8 mouse cellular contexts compared by ENCODE assay signal in the genomic region with DNA sequence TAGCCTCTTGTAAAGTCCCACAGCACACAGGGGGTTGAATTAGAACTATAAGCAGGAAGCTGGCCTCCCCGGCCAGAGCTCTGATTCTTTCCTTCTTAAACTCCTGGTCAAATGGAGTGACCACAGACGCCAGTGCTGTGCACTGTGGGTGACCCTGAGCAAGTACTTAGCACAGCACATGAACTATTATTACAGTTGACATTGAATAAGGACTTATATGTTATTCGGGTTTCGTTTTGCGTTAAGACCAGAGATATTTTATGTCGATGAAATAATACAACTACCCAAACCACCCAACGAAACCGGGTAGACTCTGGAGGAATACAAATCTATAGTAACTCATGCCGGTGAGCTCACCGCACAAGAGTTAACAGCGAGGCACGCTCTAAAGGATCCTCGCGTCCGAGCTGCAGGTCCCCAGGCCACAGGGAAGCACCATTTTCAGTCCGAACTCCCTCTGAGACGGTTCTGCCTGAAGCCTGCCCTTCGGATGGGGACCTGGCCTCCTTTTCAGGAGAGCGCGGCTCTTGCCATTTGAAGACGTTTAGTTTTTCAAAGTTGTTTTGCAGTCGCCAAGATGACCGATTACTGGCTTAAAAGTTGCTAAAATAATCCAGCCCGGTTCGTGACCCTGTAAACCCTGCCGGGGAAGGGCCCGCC. TPM values are rescaled to one million over a fixed set of nuclear protein-coding genes. Genes with fewer than 3 reads are reported as not detected.
DNase-seq lines count a peak whose midpoint lies in the region; ATAC-seq lines count a peak whose summit lies in the region.

No protein-coding gene starts in this region.

- no peaks in the 10 kb centered on the region for H3K36me3 ChIP-seq in heart, embryonic 11.5 days (ENCODE audit: control insufficient read depth, insufficient read depth, low read length)
- peaks cover 6% of the 10 kb centered on the region for H3K36me3 ChIP-seq in heart, embryonic 16.5 days (ENCODE audit: control insufficient read depth, insufficient read depth)
- H3K36me3 ChIP-seq in liver, embryonic 15.5 days (replicated peaks): peaks cover 8% of the 10 kb centered on the region; the same call in 1 of the 2 replicates
- no peaks in the 10 kb centered on the region for H3K36me3 ChIP-seq in stomach, embryonic 15.5 days

- peak overlapping the region; percentile 65 for H3K4me3 ChIP-seq in heart, embryonic 11.5 days (ENCODE audit: low read depth, low read length)
- peak overlapping the region; percentile 60 for H3K4me3 ChIP-seq in heart, embryonic 16.5 days (ENCODE audit: low read length)
- peak overlapping the region; percentile 71 for H3K4me3 ChIP-seq in liver, embryonic 15.5 days (replicated peaks)
- peak overlapping the region; percentile 79 for H3K4me3 ChIP-seq in stomach, embryonic 15.5 days (replicated peaks)

- H3K4me1 ChIP-seq in heart, embryonic 11.5 days (ENCODE audit: control insufficient read depth, insufficient read depth, low read length): peaks cover 6% of the 10 kb centered on the region
- peaks cover 11% of the 10 kb centered on the region; the same call in 1 of the 2 replicates for H3K4me1 ChIP-seq in heart, embryonic 16.5 days (ENCODE audit: control insufficient read depth, insufficient read depth, low read length)
- H3K4me1 ChIP-seq in liver, embryonic 15.5 days (replicated peaks): peaks cover 27% of the 10 kb centered on the region
- H3K4me1 ChIP-seq in stomach, embryonic 15.5 days: peaks cover 16% of the 10 kb centered on the region

- no peaks in the 10 kb centered on the region for H3K9me3 ChIP-seq in heart, embryonic 11.5 days (replicated peaks; ENCODE audit: control insufficient read depth, low read length)
- no peaks in the 10 kb centered on the region for H3K9me3 ChIP-seq in heart, embryonic 16.5 days (replicated peaks; ENCODE audit: control insufficient read depth, low read length)
- no peaks in the 10 kb centered on the region for H3K9me3 ChIP-seq in liver, embryonic 15.5 days (replicated peaks)
- H3K9me3 ChIP-seq in stomach, embryonic 15.5 days: no peaks in the 10 kb centered on the region

- 2% methylated on average over 27 of the region's 27 CpGs for WGBS in heart, embryonic 11.5 days (ENCODE audit: insufficient replicate concordance)
- 1% methylated on average over 27 of the region's 27 CpGs for whole genome bisulfite sequencing in heart, embryonic 16.5 days
- 1% methylated on average over 27 of the region's 27 CpGs for WGBS in liver, embryonic 15.5 days (ENCODE audit: insufficient replicate concordance)
- WGBS in stomach, embryonic 15.5 days: under 1% methylated on average over 27 of the region's 27 CpGs

- ATAC-seq in heart, embryonic 11.5 days (replicated peaks; ENCODE audit: insufficient number of reproducible peaks, low FRiP score, low TSS enrichment): no peak
- no peak for ATAC-seq in heart, embryonic 16.5 days (replicated peaks; ENCODE audit: extremely low read depth, insufficient read depth, low FRiP score)
- peak; percentile 6; the same call in 1 of the 2 replicates for ATAC-seq in liver, embryonic 15.5 days (ENCODE audit: insufficient read depth)
- ATAC-seq in stomach, embryonic 15.5 days (ENCODE audit: insufficient read depth, low FRiP score, low read depth): no peak

- peak overlapping the region; percentile 87 for H3K4me2 ChIP-seq in heart, embryonic 11.5 days
- peak overlapping the region; percentile 81 for H3K4me2 ChIP-seq in heart, embryonic 16.5 days (ENCODE audit: low read depth, low read length)
- peak overlapping the region; percentile 91 for H3K4me2 ChIP-seq in liver, embryonic 15.5 days
- H3K4me2 ChIP-seq in stomach, embryonic 15.5 days: peak overlapping the region; percentile 79

- no peaks in the 10 kb centered on the region for H3K27me3 ChIP-seq in heart, embryonic 11.5 days (ENCODE audit: control insufficient read depth, insufficient read depth, low read length)
- no peaks in the 10 kb centered on the region for H3K27me3 ChIP-seq in heart, embryonic 16.5 days (ENCODE audit: control insufficient read depth, insufficient read depth, low read length)
- H3K27me3 ChIP-seq in liver, embryonic 15.5 days: no peaks in the 10 kb centered on the region
- no peaks in the 10 kb centered on the region for H3K27me3 ChIP-seq in stomach, embryonic 15.5 days (replicated peaks)

- intact Hi-C loops in heart, postnatal 14 days (cut with DNase I): loop anchor here (2.0 kb wide), 1 partner anchor 52 kb away; no protein-coding TSS in a partner anchor
- intact Hi-C loops in left cerebral cortex, postnatal 25 days (cut with DNase I): loop anchor here (1.0 kb wide), 1 partner anchor 22 kb away; the partner anchor contains the start of gene Alg1

- H3K9ac ChIP-seq in heart, embryonic 11.5 days (ENCODE audit: low read depth, low read length): peak overlapping the region; percentile 84
- H3K9ac ChIP-seq in heart, embryonic 16.5 days (ENCODE audit: low read length): peak overlapping the region; percentile 77
- H3K9ac ChIP-seq in liver, embryonic 15.5 days: peak overlapping the region; percentile 60
- peak overlapping the region; percentile 57 for H3K9ac ChIP-seq in stomach, embryonic 15.5 days

- H3K27ac ChIP-seq in heart, embryonic 11.5 days (ENCODE audit: low read depth, low read length): peak overlapping the region; percentile 67
- H3K27ac ChIP-seq in heart, embryonic 16.5 days (ENCODE audit: low read length): peak overlapping the region; percentile 78
- H3K27ac ChIP-seq in liver, embryonic 15.5 days (replicated peaks): peak overlapping the region; percentile 61
- peak overlapping the region; percentile 83 for H3K27ac ChIP-seq in stomach, embryonic 15.5 days

- no peak for DNase-seq in heart, postnatal 14 days
- DNase-seq in R1 (ENCODE audit: low read depth, low spot score): peak; percentile 39
- DNase-seq in left cerebral cortex, postnatal 25 days (ENCODE audit: low spot score in 2 of 2): no peak
- DNase-seq in frontal cortex, postnatal 25 days (ENCODE audit: low spot score in 2 of 2): no peak

RNA-seq across cellular contexts. Expression of gene Eef2kmt, which starts 0.6 kb away (rescaled TPM):
- 20.5 and 24.9 TPM in 2 replicates for polyA plus RNA-seq in heart, embryonic 11.5 days (2014; fragmentation: Nextera tagmentation; extraction: Ambion mirVana)
- 1 to 10 TPM; 9.2 to 9.3 TPM for total RNA-seq in heart, postnatal 14 days (2021)
- polyA plus RNA-seq in heart, embryonic 16.5 days (2015; fragmentation: Nextera tagmentation; extraction: Ambion mirVana): 25.7 and 26.2 TPM in 2 replicates
- polyA plus RNA-seq in liver, embryonic 15.5 days (2015; fragmentation: Nextera tagmentation; extraction: Ambion mirVana): 9.0 and 9.8 TPM in 2 replicates
- 31.5 and 33.7 TPM in 2 replicates for polyA plus RNA-seq in stomach, embryonic 15.5 days (2015; fragmentation: Nextera tagmentation; extraction: Ambion mirVana)
- 1 to 10 TPM; 3.0 to 3.8 TPM for total RNA-seq in left cerebral cortex, postnatal 25 days (2021)

RNA-seq across cellular contexts. Expression of gene Alg1, which starts 21.8 kb away (rescaled TPM):
- 21.4 and 24.3 TPM in 2 replicates for polyA plus RNA-seq in heart, embryonic 11.5 days (2014; fragmentation: Nextera tagmentation; extraction: Ambion mirVana)
- 10 to 100 TPM; 14.8 to 15.3 TPM for total RNA-seq in heart, postnatal 14 days (2021)
- polyA plus RNA-seq in heart, embryonic 16.5 days (2015; fragmentation: Nextera tagmentation; extraction: Ambion mirVana): 29.0 and 30.3 TPM in 2 replicates
- 11.8 and 14.2 TPM in 2 replicates for polyA plus RNA-seq in liver, embryonic 15.5 days (2015; fragmentation: Nextera tagmentation; extraction: Ambion mirVana)
- 32.3 and 34.5 TPM in 2 replicates for polyA plus RNA-seq in stomach, embryonic 15.5 days (2015; fragmentation: Nextera tagmentation; extraction: Ambion mirVana)
- 10 to 100 TPM; 24.2 to 29.0 TPM for total RNA-seq in left cerebral cortex, postnatal 25 days (2021)

RNA-seq across cellular contexts. Expression of gene AU021092, which starts 33.1 kb away (rescaled TPM):
- polyA plus RNA-seq in heart, embryonic 11.5 days (2014; fragmentation: Nextera tagmentation; extraction: Ambion mirVana): 0.83 and 1.4 TPM in 2 replicates
- 10 to 100 TPM; 29.1 to 31.6 TPM for total RNA-seq in heart, postnatal 14 days (2021)
- polyA plus RNA-seq in heart, embryonic 16.5 days (2015; fragmentation: Nextera tagmentation; extraction: Ambion mirVana): 7.2 and 12.9 TPM in 2 replicates
- 0.73 and 0.82 TPM in 2 replicates for polyA plus RNA-seq in liver, embryonic 15.5 days (2015; fragmentation: Nextera tagmentation; extraction: Ambion mirVana)
- polyA plus RNA-seq in stomach, embryonic 15.5 days (2015; fragmentation: Nextera tagmentation; extraction: Ambion mirVana): 3.9 and 5.3 TPM in 2 replicates
- 1 to 10 TPM; 5.0 to 5.4 TPM for total RNA-seq in left cerebral cortex, postnatal 25 days (2021)

RNA-seq across cellular contexts. Expression of gene Nagpa, which starts 51.4 kb away (rescaled TPM):
- 11.3 and 13.0 TPM in 2 replicates for polyA plus RNA-seq in heart, embryonic 11.5 days (2014; fragmentation: Nextera tagmentation; extraction: Ambion mirVana)
- 10 to 100 TPM in 1 of 2 experiments, 1 to 10 TPM in 1; 8.8 to 10.4 TPM for total RNA-seq in heart, postnatal 14 days (2021)
- 17.7 and 18.1 TPM in 2 replicates for polyA plus RNA-seq in heart, embryonic 16.5 days (2015; fragmentation: Nextera tagmentation; extraction: Ambion mirVana)
- polyA plus RNA-seq in liver, embryonic 15.5 days (2015; fragmentation: Nextera tagmentation; extraction: Ambion mirVana): 13.1 and 16.0 TPM in 2 replicates
- polyA plus RNA-seq in stomach, embryonic 15.5 days (2015; fragmentation: Nextera tagmentation; extraction: Ambion mirVana): 21.1 and 22.1 TPM in 2 replicates
- total RNA-seq in left cerebral cortex, postnatal 25 days (2021): 10 to 100 TPM in 1 of 2 experiments, 1 to 10 TPM in 1; 8.4 to 10.8 TPM
